Mouse (Mus musculus) spleen, adult 2 months (tissue): ENCODE measurements at regions not wholly inside any gene's neighbourhood (a gene's known extent, or its start where the extent isn't known, plus 50 kb on each side); places are given as distances from the start of the nearest gene placed in this dataset.

Source experiments
- DNase-seq, 2 experiments: peaks; one replicate each; pipeline versions ENCODE4 v3.0.0 to v3.0.0-alpha.2; 2012 to 2021; ENCODE audit warnings: low spot score in 2 of 2, low read depth in 1 of 2
- H3K27ac ChIP-seq: fragments of 200-500 bp; 2 replicates; pipeline ENCODE4 v1.5.1; 2012; ENCODE audit warnings: low read length, inconsistent platforms; ENCODE audit not compliant: insufficient read depth
- H3K27me3 ChIP-seq: fragments of 200-500 bp; 2 replicates; pipeline ENCODE4 v1.6.1; 2012; ENCODE audit warnings: mild to moderate bottlenecking, moderate library complexity, low read length, inconsistent platforms; ENCODE audit not compliant: control insufficient read depth, insufficient read depth
- H3K36me3 ChIP-seq: fragments of 200-500 bp; 2 replicates; pipeline ENCODE4 v1.6.1; 2012; ENCODE audit warnings: mild to moderate bottlenecking, low read length, inconsistent platforms; ENCODE audit not compliant: control insufficient read depth, insufficient read depth
- H3K4me1 ChIP-seq: fragments of 200-500 bp; 2 replicates; pipeline ENCODE4 v1.6.1; 2011; ENCODE audit warnings: inconsistent platforms; ENCODE audit not compliant: control insufficient read depth, insufficient read depth, insufficient read length
- H3K4me3 ChIP-seq: fragments of 200-500 bp; 2 replicates; pipeline ENCODE4 v1.5.1; 2011; ENCODE audit warnings: mild to moderate bottlenecking, inconsistent platforms; ENCODE audit not compliant: insufficient read depth, insufficient read length; ENCODE audit errors: extremely low read depth
- CTCF ChIP-seq: fragments of 200-500 bp; IDR thresholded peaks from 2 replicates; pipeline ENCODE4 v1.5.1; 2011; ENCODE audit warnings: mild to moderate bottlenecking, inconsistent platforms; ENCODE audit not compliant: insufficient read depth, insufficient read length, insufficient replicate concordance; ENCODE audit errors: extremely low read depth
- POLR2A ChIP-seq: fragments of 200-500 bp; IDR thresholded peaks from 2 replicates; pipeline ENCODE4 v1.6.1; 2011; ENCODE audit warnings: low read depth, low read length, inconsistent platforms
- WGBS: fragments of 180-500 bp; shearing (Covaris S2); methylation state at CpG from one replicate; pipeline ENCODE4 v1.1.7; 2018; 5-methylcytosine and 5-hydroxymethylcytosine counted together

- H3K27me3 ChIP-seq: no peaks in the 10 kb centered on the region
- H3K36me3 ChIP-seq: no peaks in the 10 kb centered on the region
- TF ChIP-seq POLR2A (no peak), CTCF (no peak)
- no peak overlapping the region for H3K27ac ChIP-seq
- DNase-seq: no peak
- peaks cover 4% of the 10 kb centered on the region; the same call in 1 of the 2 replicates for H3K4me1 ChIP-seq
- 60% methylated on average over 6 of the region's 6 CpGs for WGBS
- H3K4me3 ChIP-seq: no peak overlapping the region
Observed at GRCm38 (mm10) chr6:100150703-100151208, 136.5 kb downstream of the Rybp start.

GRCm38 (mm10) chr6:100149458-100149852 is 137.8 kb downstream of the Rybp start:
- TF ChIP-seq CTCF (no peak), POLR2A (no peak)
- no peak for DNase-seq
- H3K27ac ChIP-seq: no peak overlapping the region
- 67% methylated on average over 5 of the region's 5 CpGs for WGBS
- H3K4me1 ChIP-seq: no peaks in the 10 kb centered on the region; the same call in 1 of the 2 replicates
- H3K36me3 ChIP-seq: no peaks in the 10 kb centered on the region
- H3K27me3 ChIP-seq: no peaks in the 10 kb centered on the region
- no peak overlapping the region for H3K4me3 ChIP-seq

- Histone ChIP-seq H3K4me3 (no peak overlapping the region), H3K27ac (no peak overlapping the region), H3K27me3 (no peaks in the 10 kb centered on the region), H3K36me3 (no peaks in the 10 kb centered on the region), H3K4me1 (peaks cover 1% of the 10 kb centered on the region; the same call in 1 of the 2 replicates)
- DNase-seq: no peak
- WGBS: 72% methylated on average over 4 of the region's 4 CpGs
- TF ChIP-seq CTCF: no peak
- TF ChIP-seq POLR2A: no peak
Observed at GRCm38 (mm10) chr6:100148751-100149457, 138.4 kb downstream of the Rybp start.

GRCm38 (mm10) chr6:100146360-100146935 is 140.8 kb downstream of the Rybp start:
- peaks cover 6% of the 10 kb centered on the region; the same call in 1 of the 2 replicates for H3K4me1 ChIP-seq
- no peak overlapping the region for H3K27ac ChIP-seq
- no peak for DNase-seq
- no peak overlapping the region for H3K4me3 ChIP-seq
- WGBS: 64% methylated on average over 5 of the region's 5 CpGs
- H3K27me3 ChIP-seq: no peaks in the 10 kb centered on the region
- no peaks in the 10 kb centered on the region for H3K36me3 ChIP-seq
- TF ChIP-seq POLR2A: no peak
- TF ChIP-seq CTCF: no peak

- no peak for DNase-seq
- peaks cover 6% of the 10 kb centered on the region; the same call in 1 of the 2 replicates for H3K4me1 ChIP-seq
- TF ChIP-seq POLR2A (no peak), CTCF (no peak)
- 87% methylated on average over 2 of the region's 2 CpGs for WGBS
- no peaks in the 10 kb centered on the region for H3K27me3 ChIP-seq
- H3K36me3 ChIP-seq: no peaks in the 10 kb centered on the region
- no peak overlapping the region for H3K27ac ChIP-seq
- no peak overlapping the region for H3K4me3 ChIP-seq
Observed at GRCm38 (mm10) chr6:100145869-100146268, 141.4 kb downstream of the Rybp start.

GRCm38 (mm10) chr6:100144544-100145287 is 142.6 kb downstream of the Rybp start:
- H3K36me3 ChIP-seq: no peaks in the 10 kb centered on the region
- 82% methylated on average over 4 of the region's 4 CpGs for WGBS
- no peak overlapping the region for H3K4me3 ChIP-seq
- no peaks in the 10 kb centered on the region for H3K27me3 ChIP-seq
- H3K4me1 ChIP-seq: peaks cover 6% of the 10 kb centered on the region; the same call in 1 of the 2 replicates
- no peak for DNase-seq
- no peak for TF ChIP-seq CTCF
- no peak for TF ChIP-seq POLR2A
- no peak overlapping the region for H3K27ac ChIP-seq
